Mouse (Mus musculus) ES-CJ7 (cell line): ENCODE measurements around the gene Olfr448.

Experiments
- DNase-seq: peaks from one replicate; pipeline ENCODE4 v3.0.0; 2011; ENCODE audit warnings: low read depth, low spot score

The Olfr448 gene

DNA sequence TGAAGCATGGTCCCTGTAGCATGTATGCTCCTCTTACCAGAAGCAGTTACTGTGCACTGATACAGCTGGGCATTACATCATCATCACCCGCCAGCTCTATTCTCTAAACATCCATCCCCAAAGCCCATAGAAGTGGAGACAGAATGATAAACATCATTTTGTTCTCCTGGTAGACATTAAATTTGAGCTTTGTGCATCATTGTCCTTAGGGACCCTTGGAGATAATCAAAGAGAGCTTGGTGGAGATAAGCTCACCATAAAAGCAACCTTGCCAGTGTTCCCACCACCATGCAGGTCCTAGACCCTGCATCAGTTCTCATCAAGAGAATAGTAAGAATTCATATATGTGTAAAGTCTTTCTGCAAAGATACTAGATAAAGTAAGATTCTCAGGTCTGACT is at the start of gene Olfr448:
Gene Olfr448, plus strand, starts transcription at position 301 of the 400 bp plus-strand sequence.
- DNase-seq, result no peak

GRCm38 (mm10) chr6:42860222-42860819 is 29.9 kb upstream of the Olfr448 start:
- DNase-seq, result peak; percentile 63

DNA sequence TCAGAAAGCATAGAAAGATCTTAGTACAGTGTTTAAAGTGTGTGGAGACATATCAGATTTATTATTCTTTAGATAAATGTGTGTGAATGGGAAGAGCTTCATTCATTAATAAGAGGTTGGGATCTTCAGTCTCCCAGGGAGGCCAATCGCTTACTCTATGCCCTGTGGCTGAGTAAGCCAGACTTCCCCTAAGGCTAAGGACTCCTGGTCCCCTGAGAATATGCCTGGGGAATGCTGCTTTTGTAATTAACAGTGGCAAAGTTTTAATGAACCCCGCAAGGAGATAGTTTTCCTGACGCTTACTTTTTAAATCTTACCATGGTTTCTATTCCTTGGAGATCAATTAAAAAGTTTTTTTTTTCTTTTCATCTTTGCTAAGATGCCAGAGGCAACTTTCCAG is 20.5 kb upstream of the Olfr448 start:
- DNase-seq, result no peak

- DNase-seq, result no peak
Observed at GRCm38 (mm10) chr6:42876323-42876722, 13.9 kb upstream of the Olfr448 start.

GRCm38 (mm10) chr6:42900345-42900744 is 10.1 kb downstream of the Olfr448 start:
- no peak for DNase-seq

DNA sequence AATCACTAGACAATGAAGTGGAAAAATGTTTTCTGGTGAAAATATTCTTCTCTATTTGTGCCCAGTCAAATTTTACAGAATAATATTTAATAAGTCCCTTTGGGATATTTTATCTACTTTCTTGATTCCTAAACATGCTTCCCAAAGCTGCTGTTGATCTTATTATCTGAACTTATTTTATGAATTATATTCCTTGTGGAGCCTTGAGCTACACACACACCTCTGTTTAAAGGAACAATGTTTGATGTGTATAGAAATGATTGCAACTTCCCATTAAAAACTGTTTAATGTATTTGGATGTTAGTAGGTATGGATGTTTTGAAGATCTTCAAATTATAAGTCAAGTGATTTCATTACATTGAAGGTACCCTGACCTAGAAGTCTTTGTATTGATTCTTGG is 18.3 kb downstream of the Olfr448 start, which contains the start of gene Olfr447:
Gene Olfr447, plus strand, starts transcription at position 301 of the 400 bp plus-strand sequence.
- no peak for DNase-seq

DNA sequence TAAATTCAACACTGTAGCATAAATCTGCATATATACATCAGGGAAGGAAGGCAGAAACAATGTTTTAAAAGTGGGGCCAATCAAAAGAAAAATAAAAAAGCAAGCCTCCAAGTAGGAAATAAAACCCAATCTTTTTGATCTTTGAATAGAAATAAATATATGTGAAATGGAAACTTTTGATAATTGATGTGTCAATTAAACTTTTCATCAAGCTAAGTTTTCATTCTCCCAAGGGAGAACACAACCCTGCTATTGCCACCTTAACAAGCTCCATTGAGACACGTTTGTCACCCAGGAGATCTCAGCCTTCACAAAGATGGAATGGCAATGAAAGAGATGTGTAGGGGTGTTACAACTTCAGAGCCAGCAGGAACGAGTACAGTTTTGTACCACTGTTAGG is 30.8 kb downstream of the Olfr448 start, which contains the start of gene Olfr446:
Gene Olfr446, plus strand, starts transcription at position 301 of the 400 bp plus-strand sequence.
- no peak for DNase-seq
